Mouse (Mus musculus) brain, embryonic 14.5 days (tissue): ENCODE measurements around the gene Rhot2.

Experiments
- CTCF ChIP-seq: fragments of 200-500 bp; IDR thresholded peaks from 2 replicates; pipeline ENCODE4 v1.5.1; 2012; ENCODE audit warnings: inconsistent platforms, mild to moderate bottlenecking, moderate library complexity, borderline replicate concordance; ENCODE audit not compliant: insufficient read depth, insufficient read length; ENCODE audit errors: extremely low read depth
- POLR2A ChIP-seq: fragments of 200-500 bp; IDR thresholded peaks from 2 replicates; pipeline ENCODE4 v1.6.1; 2012; ENCODE audit warnings: mild to moderate bottlenecking, inconsistent platforms, borderline replicate concordance; ENCODE audit not compliant: poor library complexity, insufficient read depth, insufficient read length, severe bottlenecking; ENCODE audit errors: extremely low read depth

GRCm38 (mm10) chr17:25796951-25797369 lies 47.7 kb downstream of the Rhot2 start, which contains the start of gene Metrn:
- TF ChIP-seq CTCF (no peak), POLR2A (peak; percentile 52)
